Mouse (Mus musculus): Measurements from ENCODE around the gene Galnt14. TPM values are rescaled to one million over a fixed set of nuclear protein-coding genes. Genes with fewer than 3 reads are reported as not detected.

Gene Galnt14
- polyA plus RNA-seq, 1 experiment from 2014 or later, result 18.5 TPM

DNA sequence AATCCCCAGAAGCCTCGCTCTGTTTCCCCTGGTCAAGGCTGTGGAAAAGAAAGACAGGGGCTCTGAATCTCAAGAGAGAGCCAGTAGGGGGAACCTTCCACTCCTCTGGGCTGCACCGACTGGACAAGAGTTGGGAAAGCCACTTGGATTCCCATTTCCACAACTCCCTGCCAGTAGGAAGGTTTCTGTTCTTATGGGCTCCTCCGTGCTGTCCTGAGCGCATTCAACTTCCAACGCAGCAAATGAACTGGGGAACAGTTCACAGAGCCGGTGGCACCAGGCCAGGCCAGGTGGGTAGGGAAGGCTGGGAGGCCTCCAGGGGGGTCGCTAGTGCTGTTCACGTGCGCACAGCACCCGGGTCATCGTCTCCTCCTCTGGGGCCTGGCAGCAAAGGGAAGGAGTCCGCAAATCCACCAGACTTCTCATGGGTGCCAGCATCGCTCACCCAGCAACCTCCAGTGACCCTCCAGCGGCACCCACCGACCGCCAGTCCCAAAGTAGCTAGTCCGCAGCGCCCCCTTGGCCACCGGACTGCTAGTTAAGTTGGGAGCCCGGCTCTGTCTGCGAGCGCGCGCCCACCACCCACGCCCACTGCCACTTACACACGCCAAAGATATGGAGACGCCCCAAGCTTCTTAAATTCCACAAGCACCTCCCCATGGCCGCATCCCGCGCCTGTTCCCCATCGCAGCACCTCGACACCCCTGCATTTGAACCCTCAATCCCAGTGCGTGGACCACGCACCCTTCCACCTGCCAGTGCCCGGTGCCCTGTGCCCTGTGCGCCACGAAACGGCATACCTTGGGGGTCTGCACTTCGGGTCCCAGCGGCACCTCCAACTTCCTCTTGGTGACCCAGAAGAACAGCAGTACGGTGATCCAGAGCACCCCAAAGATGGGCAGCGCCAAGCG, 867 bp downstream of the Galnt14 start:
- Histone ChIP-seq H3K27ac (ENCODE audit: low read depth, low read length) (peak overlapping the region; percentile 71), H3K9me3 (ENCODE audit: control insufficient read depth, low read length) (no peaks in the 10 kb centered on the region), H3K4me3 (ENCODE audit: low read length) (peak overlapping the region; percentile 63), H3K4me2 (ENCODE audit: low read length) (peak overlapping the region; percentile 76), H3K4me1 (ENCODE audit: control insufficient read depth, insufficient read depth, low read depth, low read length) (peaks cover 13% of the 10 kb centered on the region), H3K9ac (ENCODE audit: low read depth, low read length) (peak overlapping the region; percentile 81), H3K27me3 (replicated peaks; ENCODE audit: control insufficient read depth, insufficient read depth, low read length) (no peaks in the 10 kb centered on the region; the same call in 1 of the 2 replicates), H3K36me3 (ENCODE audit: control insufficient read depth, insufficient read depth, low read length) (no peaks in the 10 kb centered on the region)
- peak; percentile 40 for ATAC-seq
- WGBS, result 1% methylated on average over 43 of the region's 43 CpGs

DNA sequence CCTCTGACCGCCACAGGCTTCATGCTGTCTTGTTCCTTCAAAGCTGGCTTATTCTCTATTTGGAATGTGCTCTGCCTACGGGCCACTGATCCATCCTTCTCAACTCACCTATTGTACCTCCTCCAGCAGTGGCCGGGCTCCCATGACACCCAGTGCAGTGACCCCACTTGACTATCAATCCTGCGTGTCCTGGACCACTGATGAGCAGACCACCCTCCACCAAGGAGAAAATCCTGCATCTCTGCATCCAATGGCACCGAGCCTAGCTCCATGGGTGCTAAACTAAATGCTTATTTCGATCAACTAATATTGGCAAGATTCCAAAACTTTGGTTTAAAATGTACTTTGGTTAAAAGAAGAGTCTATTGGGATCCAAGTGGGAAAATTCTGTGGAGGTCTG, 1.8 kb downstream of the Galnt14 start:
- ATAC-seq, result no peak
- WGBS, result 86% methylated on average over 6 of the region's 6 CpGs
- H3K27ac ChIP-seq (ENCODE audit: low read depth, low read length), result no peak overlapping the region
- no peak overlapping the region for H3K9ac ChIP-seq (ENCODE audit: low read depth, low read length)
- no peaks in the 10 kb centered on the region for H3K9me3 ChIP-seq (ENCODE audit: control insufficient read depth, low read length)
- H3K4me3 ChIP-seq (ENCODE audit: low read length), result 0 out of 2 replicates have a peak overlapping the region, but pooled peaks have one; percentile 8
- H3K27me3 ChIP-seq (replicated peaks; ENCODE audit: control insufficient read depth, insufficient read depth, low read length), result no peaks in the 10 kb centered on the region; the same call in 1 of the 2 replicates
- H3K4me1 ChIP-seq (ENCODE audit: control insufficient read depth, insufficient read depth, low read depth, low read length), result peaks cover 9% of the 10 kb centered on the region
- H3K4me2 ChIP-seq (ENCODE audit: low read length), result peak overlapping the region; percentile 76
- H3K36me3 ChIP-seq (ENCODE audit: control insufficient read depth, insufficient read depth, low read length), result no peaks in the 10 kb centered on the region

DNA sequence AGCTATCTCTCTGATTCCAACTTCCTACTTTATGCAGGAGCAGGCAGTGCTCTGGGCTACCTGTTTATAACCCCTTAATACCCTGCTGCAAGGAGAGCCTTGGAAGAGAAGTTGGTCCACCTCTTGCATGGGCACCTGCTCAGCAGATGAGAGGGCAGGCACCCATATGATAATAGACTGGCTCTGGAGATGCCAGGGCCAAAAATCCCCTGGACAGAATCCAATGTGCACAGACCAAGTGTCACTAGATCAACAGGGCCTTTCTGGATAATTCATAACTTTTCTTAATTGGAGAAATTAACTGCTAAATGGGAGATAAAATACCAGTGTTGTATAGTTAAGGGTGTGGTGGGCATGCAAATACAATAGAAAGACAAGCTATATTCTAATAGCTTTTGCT, 6.7 kb downstream of the Galnt14 start:
- Histone ChIP-seq H3K4me1 (ENCODE audit: control insufficient read depth, insufficient read depth, low read depth, low read length) (peaks cover 9% of the 10 kb centered on the region; the same call in 1 of the 2 replicates), H3K4me2 (ENCODE audit: low read length) (no peak overlapping the region), H3K9ac (ENCODE audit: low read depth, low read length) (no peak overlapping the region), H3K9me3 (ENCODE audit: control insufficient read depth, low read length) (no peaks in the 10 kb centered on the region), H3K36me3 (ENCODE audit: control insufficient read depth, insufficient read depth, low read length) (no peaks in the 10 kb centered on the region), H3K4me3 (ENCODE audit: low read length) (no peak overlapping the region), H3K27me3 (replicated peaks; ENCODE audit: control insufficient read depth, insufficient read depth, low read length) (no peaks in the 10 kb centered on the region; the same call in 1 of the 2 replicates), H3K27ac (ENCODE audit: low read depth, low read length) (no peak overlapping the region)
- no peak for ATAC-seq

DNA sequence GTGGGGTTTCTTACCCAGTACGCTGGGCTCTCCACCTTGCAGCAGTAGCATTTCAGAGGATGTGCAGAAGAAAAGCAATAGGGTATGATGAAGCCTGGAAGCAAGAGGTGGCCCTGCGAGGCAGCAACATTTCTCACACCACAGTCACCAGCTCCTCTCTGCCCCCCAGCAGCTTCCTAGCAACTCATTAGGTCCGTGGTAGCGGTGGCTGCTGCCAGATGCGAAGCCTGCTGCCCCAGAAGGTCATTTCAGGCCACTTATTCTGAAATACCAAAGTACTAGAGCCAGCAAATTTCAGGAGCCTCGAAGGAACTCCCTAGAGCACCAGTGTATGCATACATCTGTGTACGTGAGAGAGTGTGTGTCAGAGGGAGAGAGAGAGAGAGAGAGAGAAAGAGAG, 9.2 kb downstream of the Galnt14 start:
- H3K4me3 ChIP-seq (ENCODE audit: low read length), result no peak overlapping the region
- H3K9ac ChIP-seq (ENCODE audit: low read depth, low read length), result no peak overlapping the region
- H3K4me2 ChIP-seq (ENCODE audit: low read length), result no peak overlapping the region
- no peak for ATAC-seq
- H3K4me1 ChIP-seq (ENCODE audit: control insufficient read depth, insufficient read depth, low read depth, low read length), result peaks cover 9% of the 10 kb centered on the region; the same call in 1 of the 2 replicates
- H3K27ac ChIP-seq (ENCODE audit: low read depth, low read length), result no peak overlapping the region
- no peaks in the 10 kb centered on the region for H3K27me3 ChIP-seq (replicated peaks; ENCODE audit: control insufficient read depth, insufficient read depth, low read length)
- WGBS, result 11% methylated on average over 7 of the region's 7 CpGs
- no peaks in the 10 kb centered on the region for H3K36me3 ChIP-seq (ENCODE audit: control insufficient read depth, insufficient read depth, low read length)
- H3K9me3 ChIP-seq (ENCODE audit: control insufficient read depth, low read length), result no peaks in the 10 kb centered on the region

DNA sequence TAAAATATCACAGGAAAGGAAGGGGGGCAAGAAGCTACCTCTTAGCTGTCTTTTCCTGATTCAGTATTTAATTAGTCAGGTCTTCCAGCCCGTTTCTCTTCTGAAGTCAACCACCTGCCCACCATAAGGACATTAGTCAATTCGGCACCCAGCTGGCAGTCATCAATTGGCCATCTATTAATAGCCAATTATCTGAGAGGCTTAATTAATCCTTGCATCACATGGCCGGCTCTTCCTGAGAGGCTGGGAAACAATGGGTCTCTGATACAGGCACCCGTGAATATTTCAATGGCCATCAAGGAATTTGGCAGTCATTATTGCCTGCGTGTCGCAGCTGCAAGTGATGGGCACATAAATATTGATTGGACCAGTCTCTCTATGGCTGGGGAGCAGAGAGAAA, 10.4 kb downstream of the Galnt14 start:
- no peak overlapping the region for H3K4me2 ChIP-seq (ENCODE audit: low read length)
- no peak for ATAC-seq
- H3K4me1 ChIP-seq (ENCODE audit: control insufficient read depth, insufficient read depth, low read depth, low read length), result peaks cover 9% of the 10 kb centered on the region; the same call in 1 of the 2 replicates
- no peak overlapping the region for H3K9ac ChIP-seq (ENCODE audit: low read depth, low read length)
- WGBS, result 33% methylated on average over 6 of the region's 6 CpGs
- H3K36me3 ChIP-seq (ENCODE audit: control insufficient read depth, insufficient read depth, low read length), result no peaks in the 10 kb centered on the region
- no peak overlapping the region for H3K4me3 ChIP-seq (ENCODE audit: low read length)
- no peak overlapping the region for H3K27ac ChIP-seq (ENCODE audit: low read depth, low read length)
- H3K9me3 ChIP-seq (ENCODE audit: control insufficient read depth, low read length), result no peaks in the 10 kb centered on the region
- no peaks in the 10 kb centered on the region for H3K27me3 ChIP-seq (replicated peaks; ENCODE audit: control insufficient read depth, insufficient read depth, low read length)

DNA sequence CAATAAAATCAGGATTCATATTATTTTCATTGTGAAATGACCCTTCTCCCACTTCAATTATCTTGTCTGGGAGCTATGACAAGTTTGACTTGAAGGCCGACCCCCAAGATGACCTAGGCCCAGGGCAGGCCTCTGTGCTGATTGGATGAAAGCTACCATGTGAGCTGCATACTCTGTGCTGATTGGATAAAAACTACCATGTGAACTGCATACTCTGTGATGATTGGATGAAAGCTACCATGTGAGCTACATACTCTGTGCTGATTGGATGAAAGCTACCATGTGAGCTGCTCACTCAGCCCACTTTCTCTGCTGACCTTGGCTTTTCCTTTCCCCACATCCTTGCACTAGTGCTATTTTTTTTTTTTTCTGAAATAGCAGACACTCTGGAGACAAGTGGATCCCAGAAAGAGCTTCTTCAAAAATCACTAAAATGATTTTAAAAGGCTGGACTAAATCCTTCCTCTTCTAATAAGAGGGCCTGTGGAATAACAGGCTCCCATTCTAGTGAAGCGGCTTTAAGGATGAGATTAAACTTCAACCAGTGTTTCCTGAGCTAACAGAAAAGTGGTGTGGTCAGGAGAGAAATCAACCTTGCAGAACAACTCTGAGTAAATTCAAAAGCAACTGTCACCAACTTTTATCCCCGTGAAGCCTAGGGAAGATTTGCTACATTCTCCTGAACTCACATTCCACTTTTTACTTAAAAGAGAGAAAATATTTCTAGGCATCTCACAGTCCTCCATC, 15.9 kb downstream of the Galnt14 start:
- Histone ChIP-seq H3K27me3 (replicated peaks; ENCODE audit: control insufficient read depth, insufficient read depth, low read length) (no peaks in the 10 kb centered on the region), H3K4me2 (ENCODE audit: low read length) (no peak overlapping the region), H3K36me3 (ENCODE audit: control insufficient read depth, insufficient read depth, low read length) (no peaks in the 10 kb centered on the region), H3K4me3 (ENCODE audit: low read length) (no peak overlapping the region), H3K4me1 (ENCODE audit: control insufficient read depth, insufficient read depth, low read depth, low read length) (no peaks in the 10 kb centered on the region), H3K27ac (ENCODE audit: low read depth, low read length) (no peak overlapping the region), H3K9ac (ENCODE audit: low read depth, low read length) (no peak overlapping the region), H3K9me3 (ENCODE audit: control insufficient read depth, low read length) (no peaks in the 10 kb centered on the region)
- WGBS, result 91% methylated on average over 3 of the region's 3 CpGs
- no peak for ATAC-seq

DNA sequence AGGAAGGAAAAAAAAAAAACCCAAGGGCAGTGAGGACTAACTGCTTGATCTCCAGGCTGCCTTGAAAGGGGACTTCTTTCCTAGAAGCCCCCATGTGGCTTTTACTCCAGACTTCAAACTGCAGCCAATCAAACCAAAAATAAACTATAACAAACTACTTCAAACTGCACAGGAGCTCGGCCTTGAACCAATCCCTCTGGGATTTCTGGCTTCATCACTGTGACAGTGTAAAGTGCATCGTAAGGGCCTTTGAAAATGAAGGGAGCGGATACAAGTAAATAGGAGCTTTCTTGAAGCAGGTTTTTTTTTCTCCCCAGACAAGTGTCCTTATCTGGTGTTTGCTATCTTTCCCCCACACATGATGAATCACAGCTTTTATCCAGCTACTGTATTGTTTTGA, 22.0 kb downstream of the Galnt14 start:
- Histone ChIP-seq H3K9ac (ENCODE audit: low read depth, low read length) (no peak overlapping the region), H3K9me3 (ENCODE audit: control insufficient read depth, low read length) (no peaks in the 10 kb centered on the region), H3K36me3 (ENCODE audit: control insufficient read depth, insufficient read depth, low read length) (no peaks in the 10 kb centered on the region), H3K4me3 (ENCODE audit: low read length) (no peak overlapping the region), H3K4me1 (ENCODE audit: control insufficient read depth, insufficient read depth, low read depth, low read length) (no peaks in the 10 kb centered on the region), H3K27ac (ENCODE audit: low read depth, low read length) (no peak overlapping the region), H3K4me2 (ENCODE audit: low read length) (no peak overlapping the region), H3K27me3 (replicated peaks; ENCODE audit: control insufficient read depth, insufficient read depth, low read length) (no peaks in the 10 kb centered on the region)
- 60% methylated on average over 3 of the region's 3 CpGs for WGBS
- ATAC-seq, result no peak

DNA sequence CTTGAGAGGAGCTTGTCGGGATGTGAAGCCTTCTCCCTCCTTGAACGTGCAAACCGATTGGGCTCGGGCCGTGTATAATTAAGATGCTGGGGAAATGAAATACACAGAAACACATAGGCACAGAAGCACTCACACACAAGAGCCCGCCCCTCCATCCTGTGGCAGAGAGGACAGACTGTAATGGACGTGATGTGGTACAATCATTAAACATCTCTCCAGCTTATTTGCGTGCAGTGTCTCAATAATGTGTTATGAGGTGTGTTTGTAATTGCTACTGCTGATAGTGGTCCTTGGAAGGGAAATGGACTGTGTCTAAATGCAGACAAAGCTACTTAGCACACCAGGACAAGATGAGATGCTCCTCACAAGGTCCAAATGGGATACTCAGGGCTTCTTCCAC, 24.0 kb downstream of the Galnt14 start:
- Histone ChIP-seq H3K27ac (ENCODE audit: low read depth, low read length) (no peak overlapping the region), H3K4me2 (ENCODE audit: low read length) (no peak overlapping the region), H3K4me1 (ENCODE audit: control insufficient read depth, insufficient read depth, low read depth, low read length) (no peaks in the 10 kb centered on the region), H3K9me3 (ENCODE audit: control insufficient read depth, low read length) (no peaks in the 10 kb centered on the region), H3K9ac (ENCODE audit: low read depth, low read length) (no peak overlapping the region), H3K36me3 (ENCODE audit: control insufficient read depth, insufficient read depth, low read length) (no peaks in the 10 kb centered on the region), H3K27me3 (replicated peaks; ENCODE audit: control insufficient read depth, insufficient read depth, low read length) (no peaks in the 10 kb centered on the region), H3K4me3 (ENCODE audit: low read length) (no peak overlapping the region)
- ATAC-seq, result peak; percentile 48; the same call in 1 of the 2 replicates
- 70% methylated on average over 8 of the region's 8 CpGs for WGBS

DNA sequence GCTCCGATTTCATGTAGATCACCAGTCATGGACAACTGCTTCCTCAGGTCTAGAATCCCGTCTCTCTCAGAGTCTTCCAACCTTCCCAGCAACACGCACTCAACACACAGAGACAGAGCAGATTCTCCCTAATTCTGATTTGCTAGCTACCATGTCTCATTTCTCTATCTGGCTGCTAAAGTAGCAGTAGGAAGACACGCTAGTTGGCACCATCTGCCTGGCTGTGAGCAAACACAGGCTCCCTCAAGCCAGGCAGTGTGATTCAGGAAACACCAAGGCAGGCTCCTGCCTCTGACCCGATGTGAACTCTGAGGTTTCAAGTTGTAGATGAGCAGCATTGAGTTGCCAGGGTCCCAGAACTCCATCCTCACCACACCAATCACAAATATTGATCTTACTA, 25.5 kb downstream of the Galnt14 start:
- H3K27me3 ChIP-seq (replicated peaks; ENCODE audit: control insufficient read depth, insufficient read depth, low read length), result no peaks in the 10 kb centered on the region
- no peaks in the 10 kb centered on the region for H3K4me1 ChIP-seq (ENCODE audit: control insufficient read depth, insufficient read depth, low read depth, low read length)
- no peak overlapping the region for H3K9ac ChIP-seq (ENCODE audit: low read depth, low read length)
- H3K4me2 ChIP-seq (ENCODE audit: low read length), result no peak overlapping the region
- no peak for ATAC-seq
- no peak overlapping the region for H3K4me3 ChIP-seq (ENCODE audit: low read length)
- no peak overlapping the region for H3K27ac ChIP-seq (ENCODE audit: low read depth, low read length)
- no peaks in the 10 kb centered on the region for H3K36me3 ChIP-seq (ENCODE audit: control insufficient read depth, insufficient read depth, low read length)
- no peaks in the 10 kb centered on the region for H3K9me3 ChIP-seq (ENCODE audit: control insufficient read depth, low read length)
- 83% methylated on average over 5 of the region's 5 CpGs for WGBS

Measured in hindbrain, embryonic 16.5 days (tissue).